Mouse (Mus musculus): ENCODE measurements around the gene Mttp.

Gene Mttp

GRCm38 (mm10) chr3:138083073-138083637, 61.6 kb downstream of the Mttp start:
- DNase-seq (ENCODE audit: low spot score in 2 of 2) = no peak

DNA sequence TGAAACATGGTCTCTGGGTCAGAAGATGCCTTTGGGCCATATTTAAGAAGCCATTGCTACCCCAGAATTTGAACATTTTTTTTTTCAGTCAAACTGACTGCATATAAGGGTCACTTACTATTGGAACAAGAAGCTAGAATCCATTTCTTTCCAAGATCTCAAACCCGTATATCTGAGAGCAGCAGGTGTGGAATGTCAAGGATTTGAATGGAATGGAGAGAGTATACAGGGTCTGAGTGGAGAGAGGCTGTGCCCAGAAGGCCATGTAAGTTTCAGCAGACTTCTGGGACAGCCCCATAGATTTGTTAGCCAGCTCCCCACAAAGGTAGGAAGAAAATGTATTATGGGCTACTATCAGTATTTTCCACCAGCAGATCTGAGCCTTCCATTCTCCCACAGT, 66.1 kb downstream of the Mttp start:
- DNase-seq (ENCODE audit: low spot score in 2 of 2) = no peak

- DNase-seq (ENCODE audit: low spot score in 2 of 2) = no peak
These were observed 67.1 kb downstream of the Mttp start for GRCm38 (mm10) chr3:138077476-138078340.

- no peak for DNase-seq (ENCODE audit: low spot score in 2 of 2)
These were observed 69.6 kb downstream of the Mttp start for GRCm38 (mm10) chr3:138075209-138075608.

DNA sequence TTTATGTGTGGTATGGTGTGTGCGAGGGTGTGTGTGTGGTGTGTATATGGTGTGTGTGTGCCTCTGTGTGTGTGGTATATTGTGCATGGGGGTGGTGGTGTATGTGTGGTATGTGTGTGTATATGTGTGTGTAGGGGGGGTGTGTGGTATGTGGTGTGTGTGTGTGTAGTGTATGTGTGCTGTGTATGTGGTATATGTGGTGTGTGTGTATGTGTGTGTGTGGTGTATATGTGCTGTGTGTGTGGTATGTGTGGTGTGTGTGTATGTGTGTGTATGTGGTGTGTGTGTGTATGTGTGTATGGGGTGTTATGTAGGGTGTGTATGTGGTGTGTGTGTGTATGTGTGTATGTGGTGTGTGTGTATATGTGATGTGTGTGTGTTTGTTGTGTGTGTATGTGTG, 70.6 kb downstream of the Mttp start:
- DNase-seq (ENCODE audit: low spot score in 2 of 2) = no peak

DNA sequence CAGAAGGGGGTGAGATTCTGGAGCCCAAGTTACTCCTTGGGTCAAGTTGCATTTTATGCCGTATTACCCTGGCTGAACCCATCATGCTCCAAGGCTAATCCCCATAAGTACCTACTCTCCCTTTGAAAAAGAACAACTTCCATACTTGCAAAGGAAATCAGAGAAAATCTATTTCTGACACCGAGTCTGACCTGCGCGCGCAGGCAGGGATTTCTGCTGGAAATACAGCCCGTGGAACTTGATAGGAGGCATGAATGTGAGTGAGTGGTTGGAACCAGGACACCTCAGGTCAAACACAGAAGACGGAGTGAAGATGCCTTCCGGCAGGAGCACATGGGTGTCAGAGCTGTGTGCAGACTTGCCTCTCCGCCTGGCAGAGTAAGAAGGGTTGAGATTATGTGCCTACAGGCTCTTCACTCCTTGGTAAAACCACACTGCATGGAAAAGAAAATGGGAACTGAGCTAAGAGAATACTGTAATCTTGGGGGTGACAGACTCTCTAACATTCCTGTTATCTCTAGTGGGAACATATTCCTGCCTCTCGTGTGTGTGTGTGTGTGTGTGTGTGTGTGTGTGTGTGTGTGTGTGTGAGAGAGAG, 73.2 kb downstream of the Mttp start:
- no peak for DNase-seq (ENCODE audit: low spot score in 2 of 2)

DNA sequence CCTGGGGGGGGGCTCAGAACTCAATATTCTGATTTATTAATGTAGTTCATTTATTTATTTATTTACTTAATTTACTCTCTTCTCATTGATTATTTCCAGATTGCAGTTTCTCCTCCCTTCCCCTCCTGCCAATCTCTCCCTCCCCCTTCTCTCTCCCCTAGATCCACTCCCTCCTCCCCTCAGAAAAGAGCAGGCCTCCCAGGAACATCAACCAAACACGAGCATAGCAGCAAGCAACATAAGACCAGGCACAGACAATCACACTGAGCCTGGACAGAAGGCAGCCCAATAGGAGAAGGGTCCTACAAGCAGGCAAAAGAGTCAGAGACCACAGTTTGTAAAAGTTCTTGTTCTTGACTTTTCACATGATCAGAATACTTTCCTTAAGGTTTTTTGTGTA, 73.8 kb downstream of the Mttp start:
- DNase-seq (ENCODE audit: low spot score in 2 of 2) = no peak

GRCm38 (mm10) chr3:138069756-138070511, 74.8 kb downstream of the Mttp start:
- DNase-seq (ENCODE audit: low spot score in 2 of 2) = no peak

DNA sequence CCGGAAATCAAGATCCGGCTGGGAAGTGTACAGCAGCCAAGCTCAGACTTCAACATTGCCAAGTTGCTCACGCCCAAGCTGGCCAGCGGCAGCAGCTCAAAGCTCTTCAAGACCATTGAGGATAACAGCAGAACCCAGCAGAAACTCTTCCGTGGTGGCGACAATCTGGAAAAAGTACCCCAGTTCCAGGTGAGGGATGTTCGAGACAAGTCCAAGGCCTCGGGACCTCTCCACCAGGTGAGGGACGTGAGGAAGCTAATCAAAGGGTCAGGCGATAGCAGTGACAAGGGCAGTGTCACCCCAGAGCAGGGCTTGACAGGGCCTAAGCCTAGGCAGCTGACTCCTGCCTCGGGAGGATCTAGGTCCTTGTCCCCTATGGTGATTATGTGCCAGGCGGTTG, 76.7 kb downstream of the Mttp start:
- no peak for DNase-seq (ENCODE audit: low spot score in 2 of 2)

- no peak for DNase-seq (ENCODE audit: low spot score in 2 of 2)
These were observed 77.5 kb downstream of the Mttp start, which contains the start of gene Gm5105 for GRCm38 (mm10) chr3:138067288-138067687. Gm5105 (minus strand) TSS chr3:138067388.

GRCm38 (mm10) chr3:138066348-138066856, 78.4 kb downstream of the Mttp start:
- no peak for DNase-seq (ENCODE audit: low spot score in 2 of 2)

DNA sequence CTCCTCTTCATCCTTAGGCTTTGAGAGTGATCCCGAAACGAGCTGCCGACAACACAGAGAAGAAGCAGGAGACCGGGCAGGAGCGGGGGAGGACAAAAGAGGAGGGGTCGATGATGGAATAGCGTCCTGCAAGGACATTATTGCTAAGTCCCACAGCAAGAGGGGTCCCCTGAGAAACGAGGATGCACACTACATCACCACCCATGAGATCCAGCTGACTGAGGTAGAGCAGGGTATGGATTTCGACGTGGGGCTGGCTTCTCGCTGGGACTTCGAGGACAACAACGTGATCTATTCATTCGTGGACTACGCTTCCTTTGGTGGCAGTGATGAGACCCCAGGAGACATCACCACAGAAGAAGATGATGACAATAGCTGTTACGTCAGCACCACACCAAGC, 78.8 kb downstream of the Mttp start:
- no peak for DNase-seq (ENCODE audit: low spot score in 2 of 2)

DNA sequence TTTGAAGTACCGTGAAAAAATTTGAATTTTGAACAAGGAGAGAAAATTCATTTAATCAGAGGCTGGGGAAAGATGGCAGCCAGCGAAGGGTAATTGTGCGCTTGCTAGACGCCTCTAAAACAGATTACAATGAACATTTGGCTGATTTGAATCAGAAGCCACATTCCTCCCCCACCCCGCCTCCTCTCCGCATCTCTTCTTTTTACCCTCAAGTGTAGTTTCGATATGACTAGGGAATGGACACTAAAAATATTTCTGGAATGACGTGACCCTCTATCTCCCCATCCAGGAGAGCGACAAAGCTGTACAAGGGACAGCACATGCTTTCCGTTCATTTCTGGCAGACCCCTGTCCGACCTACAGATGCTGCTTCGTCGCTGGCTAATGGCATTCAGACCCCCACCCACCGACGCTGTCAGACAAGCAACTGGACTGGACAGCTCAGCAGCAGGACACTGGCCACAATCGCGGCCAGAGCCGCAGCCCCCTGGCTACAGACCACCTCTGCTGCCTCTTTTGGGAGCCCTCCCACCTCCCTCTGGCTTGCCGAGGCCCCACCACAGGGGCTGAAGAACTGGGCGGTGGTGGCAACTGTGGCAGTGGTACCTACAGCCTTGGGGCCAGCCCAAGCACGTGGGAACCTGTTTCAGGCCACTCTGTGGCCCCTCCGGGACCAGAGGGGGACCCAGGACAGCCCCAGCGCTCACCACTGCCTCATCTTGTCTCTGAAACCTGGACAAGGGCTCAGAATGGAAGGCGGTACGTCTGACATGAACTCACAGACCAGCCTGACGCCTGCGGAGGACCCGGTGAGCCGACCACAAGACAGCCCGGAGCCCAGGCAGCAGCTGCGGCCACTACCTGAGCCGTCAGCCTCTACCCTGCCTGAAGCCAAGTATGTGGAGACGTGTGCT, 79.8 kb downstream of the Mttp start, which contains the start of gene 1110002E22Rik:
Gene 1110002E22Rik (plus strand): TSS at position 321 of the 914 bp plus-strand sequence.
- DNase-seq (ENCODE audit: low spot score in 2 of 2) = no peak

DNA sequence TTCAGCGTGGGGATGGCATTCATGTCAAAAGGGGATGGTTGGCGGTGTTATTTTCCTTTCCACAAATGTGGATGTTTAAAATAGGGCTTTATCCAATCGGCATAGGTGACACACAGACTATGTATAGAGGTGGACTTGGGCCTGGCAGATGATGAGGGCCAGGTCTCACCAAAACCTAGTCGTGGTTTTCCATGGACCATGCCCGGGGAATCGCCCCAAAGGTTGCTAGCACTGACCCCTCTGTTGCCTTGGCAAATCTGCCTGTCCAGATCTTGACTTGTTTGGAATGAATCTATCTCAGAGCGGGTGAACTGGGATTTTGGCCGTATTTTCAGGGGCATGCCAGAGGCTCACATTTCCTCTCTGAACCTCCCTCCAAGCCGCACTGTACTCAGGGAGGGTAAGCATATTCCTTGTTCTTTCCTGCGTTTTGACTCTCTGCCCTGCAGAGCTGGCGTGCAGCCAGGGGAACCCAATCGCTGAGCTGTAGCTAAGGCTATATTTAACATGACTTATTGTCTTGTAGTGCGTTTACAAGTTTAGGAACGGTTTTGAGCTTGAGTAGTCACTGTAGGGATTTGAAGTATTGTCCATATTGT, 80.9 kb downstream of the Mttp start:
- no peak for DNase-seq (ENCODE audit: low spot score in 2 of 2)

GRCm38 (mm10) chr3:138062673-138063072, 82.1 kb downstream of the Mttp start:
- no peak for DNase-seq (ENCODE audit: low spot score in 2 of 2)

- no peak for DNase-seq (ENCODE audit: low spot score in 2 of 2)
These were observed 83.4 kb downstream of the Mttp start for GRCm38 (mm10) chr3:138061205-138061911.

GRCm38 (mm10) chr3:138060429-138060828, 84.3 kb downstream of the Mttp start:
- DNase-seq (ENCODE audit: low spot score in 2 of 2) = no peak

GRCm38 (mm10) chr3:138058226-138058625, 86.5 kb downstream of the Mttp start:
- DNase-seq (ENCODE audit: low spot score in 2 of 2) = no peak

DNA sequence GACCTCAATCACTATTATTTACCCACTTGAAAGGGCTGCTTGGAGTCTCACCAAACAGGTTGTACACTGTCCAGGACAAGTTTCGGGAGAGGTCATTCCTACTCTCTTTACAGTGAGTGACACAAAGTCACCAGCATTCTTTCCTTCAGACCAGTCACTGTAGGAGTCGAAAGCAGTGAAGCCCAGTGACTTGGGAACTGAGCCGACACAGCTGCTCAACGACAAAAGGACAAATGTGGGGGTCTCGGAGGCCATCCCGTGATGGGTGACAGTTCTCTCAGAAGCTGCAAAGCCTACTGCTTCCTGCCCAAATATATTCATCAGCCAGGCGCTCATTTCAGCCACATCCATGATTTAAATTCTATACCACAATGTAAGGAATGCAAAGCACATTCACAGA, 87.8 kb downstream of the Mttp start:
- no peak for DNase-seq (ENCODE audit: low spot score in 2 of 2)

DNA sequence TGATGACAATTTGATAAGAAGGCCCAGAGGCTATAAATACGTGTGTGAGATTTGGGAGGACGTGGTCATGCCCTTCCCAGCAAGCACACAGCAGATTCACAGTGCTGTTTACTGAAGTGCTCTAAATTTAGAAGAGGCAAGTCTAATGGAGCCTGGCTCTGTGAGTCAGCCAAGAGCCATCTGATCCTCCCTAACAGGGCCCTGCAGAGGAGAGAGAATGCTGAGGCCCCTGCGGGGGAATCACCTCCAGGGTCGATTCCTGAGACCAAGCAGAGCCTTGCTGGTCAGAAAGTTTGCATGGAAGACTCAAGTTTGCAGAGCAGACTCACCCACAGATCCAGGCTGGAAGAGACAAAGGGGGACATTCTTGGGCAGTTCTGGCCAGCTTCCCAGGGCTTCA, 90.8 kb downstream of the Mttp start:
- DNase-seq (ENCODE audit: low spot score in 2 of 2) = no peak

Measured in frontal cortex, postnatal 25 days (tissue).